Mouse (Mus musculus): Measurements from ENCODE around the gene Por. TPM values are rescaled to one million over a fixed set of nuclear protein-coding genes. Genes with fewer than 3 reads are reported as not detected.

Por gene
- polyA plus RNA-seq, 1 experiment from 2014 or later = 63.0 TPM

DNA sequence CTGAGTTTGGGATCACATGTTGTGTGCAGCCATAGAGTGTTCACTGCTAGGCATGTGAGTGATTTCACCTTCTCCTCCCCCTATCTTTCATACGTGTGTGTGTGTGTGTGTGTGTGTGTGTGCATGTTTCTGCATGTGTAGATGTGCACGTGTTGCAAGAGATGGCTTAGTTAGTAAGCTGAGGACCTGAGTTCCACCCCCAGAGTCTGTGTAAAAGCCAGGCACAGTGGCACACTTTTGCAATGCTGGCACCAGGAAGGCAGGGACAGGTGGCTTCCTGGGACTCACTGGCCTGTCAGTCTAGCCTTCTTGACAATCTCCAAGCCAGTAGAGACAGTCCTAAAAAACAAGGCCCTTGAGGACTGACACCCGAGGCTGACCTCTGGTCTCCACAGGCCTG, 95.1 kb downstream of the Por start:
- DNase-seq (ENCODE audit: low spot score) (no peak), ATAC-seq (ENCODE audit: low FRiP score) (no peak)
- no peaks in the 10 kb centered on the region for H3K36me3 ChIP-seq (ENCODE audit: control insufficient read depth, insufficient read depth, low read length)
- no peaks in the 10 kb centered on the region for H3K4me1 ChIP-seq (replicated peaks; ENCODE audit: control insufficient read depth, insufficient read depth, low read length)
- H3K27me3 ChIP-seq (ENCODE audit: control insufficient read depth, insufficient read depth, low read length) = no peaks in the 10 kb centered on the region
- WGBS = 66% methylated on average over 3 of the region's 3 CpGs
- no peak overlapping the region for H3K4me2 ChIP-seq (replicated peaks; ENCODE audit: low read depth, low read length)
- H3K4me3 ChIP-seq (ENCODE audit: low read depth, low read length) = no peak overlapping the region
- H3K27ac ChIP-seq (ENCODE audit: low read depth, low read length) = no peak overlapping the region
- H3K9ac ChIP-seq (ENCODE audit: low read depth, low read length) = no peak overlapping the region
- H3K9me3 ChIP-seq (ENCODE audit: control insufficient read depth, low read length) = no peaks in the 10 kb centered on the region

DNA sequence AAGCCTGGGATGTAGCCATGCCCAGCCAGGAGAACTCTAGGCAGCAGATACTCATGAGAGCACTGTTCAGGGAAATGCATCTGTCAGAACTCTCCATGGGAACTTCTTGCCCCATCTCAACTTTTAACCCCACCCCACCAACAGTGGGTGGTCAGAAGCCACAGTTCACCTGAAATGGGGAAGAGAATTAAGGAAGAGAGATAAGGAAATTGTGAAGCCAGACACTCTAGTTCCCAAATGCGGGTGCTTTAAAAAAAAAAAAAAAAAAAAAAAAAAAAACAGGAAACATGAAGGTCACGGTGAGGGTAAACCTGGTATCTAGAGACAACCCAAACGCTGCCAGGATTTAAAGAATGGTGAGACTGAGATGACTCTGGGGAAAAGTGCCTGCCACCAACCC, 102.7 kb downstream of the Por start:
- Histone ChIP-seq H3K27ac (ENCODE audit: low read depth, low read length) (no peak overlapping the region), H3K4me2 (replicated peaks; ENCODE audit: low read depth, low read length) (no peak overlapping the region), H3K4me3 (ENCODE audit: low read depth, low read length) (no peak overlapping the region), H3K36me3 (ENCODE audit: control insufficient read depth, insufficient read depth, low read length) (no peaks in the 10 kb centered on the region), H3K27me3 (ENCODE audit: control insufficient read depth, insufficient read depth, low read length) (no peaks in the 10 kb centered on the region), H3K4me1 (replicated peaks; ENCODE audit: control insufficient read depth, insufficient read depth, low read length) (0 out of 2 replicates have a peak, but pooled peaks cover 2% of the 10 kb centered on the region), H3K9ac (ENCODE audit: low read depth, low read length) (no peak overlapping the region), H3K9me3 (ENCODE audit: control insufficient read depth, low read length) (no peaks in the 10 kb centered on the region)
- DNase-seq (ENCODE audit: low spot score) (no peak), ATAC-seq (ENCODE audit: low FRiP score) (no peak)
- WGBS = 71% methylated on average over 3 of the region's 3 CpGs

DNA sequence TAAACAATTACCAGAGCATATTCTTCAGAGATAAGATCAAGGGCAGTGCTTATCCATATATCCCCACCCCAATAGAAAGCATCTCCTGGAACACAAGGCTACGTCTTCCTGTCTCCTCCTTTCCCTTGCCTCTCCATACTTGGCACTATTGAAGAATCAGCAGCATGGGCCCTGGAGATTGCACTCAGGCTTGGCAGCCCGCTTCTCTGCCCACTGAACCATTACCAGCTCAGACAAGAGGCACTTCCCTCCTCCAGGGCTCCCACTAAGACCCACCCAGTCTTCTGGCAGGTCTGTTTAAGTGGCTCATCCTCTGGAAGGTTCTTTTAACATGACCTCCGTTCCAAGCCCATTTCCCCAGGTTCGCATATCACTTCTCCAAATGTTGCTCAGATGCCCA, 106.7 kb downstream of the Por start:
- no peak overlapping the region for H3K27ac ChIP-seq (ENCODE audit: low read depth, low read length)
- H3K9me3 ChIP-seq (ENCODE audit: control insufficient read depth, low read length) = no peaks in the 10 kb centered on the region
- H3K4me1 ChIP-seq (replicated peaks; ENCODE audit: control insufficient read depth, insufficient read depth, low read length) = 0 out of 2 replicates have a peak, but pooled peaks cover 6% of the 10 kb centered on the region
- no peak overlapping the region for H3K4me2 ChIP-seq (replicated peaks; ENCODE audit: low read depth, low read length)
- no peak for DNase-seq (ENCODE audit: low spot score)
- no peaks in the 10 kb centered on the region for H3K27me3 ChIP-seq (ENCODE audit: control insufficient read depth, insufficient read depth, low read length)
- no peak overlapping the region for H3K9ac ChIP-seq (ENCODE audit: low read depth, low read length)
- 85% methylated on average over 4 of the region's 4 CpGs for WGBS
- no peak for ATAC-seq (ENCODE audit: low FRiP score)
- no peak overlapping the region for H3K4me3 ChIP-seq (ENCODE audit: low read depth, low read length)
- H3K36me3 ChIP-seq (ENCODE audit: control insufficient read depth, insufficient read depth, low read length) = no peaks in the 10 kb centered on the region

DNA sequence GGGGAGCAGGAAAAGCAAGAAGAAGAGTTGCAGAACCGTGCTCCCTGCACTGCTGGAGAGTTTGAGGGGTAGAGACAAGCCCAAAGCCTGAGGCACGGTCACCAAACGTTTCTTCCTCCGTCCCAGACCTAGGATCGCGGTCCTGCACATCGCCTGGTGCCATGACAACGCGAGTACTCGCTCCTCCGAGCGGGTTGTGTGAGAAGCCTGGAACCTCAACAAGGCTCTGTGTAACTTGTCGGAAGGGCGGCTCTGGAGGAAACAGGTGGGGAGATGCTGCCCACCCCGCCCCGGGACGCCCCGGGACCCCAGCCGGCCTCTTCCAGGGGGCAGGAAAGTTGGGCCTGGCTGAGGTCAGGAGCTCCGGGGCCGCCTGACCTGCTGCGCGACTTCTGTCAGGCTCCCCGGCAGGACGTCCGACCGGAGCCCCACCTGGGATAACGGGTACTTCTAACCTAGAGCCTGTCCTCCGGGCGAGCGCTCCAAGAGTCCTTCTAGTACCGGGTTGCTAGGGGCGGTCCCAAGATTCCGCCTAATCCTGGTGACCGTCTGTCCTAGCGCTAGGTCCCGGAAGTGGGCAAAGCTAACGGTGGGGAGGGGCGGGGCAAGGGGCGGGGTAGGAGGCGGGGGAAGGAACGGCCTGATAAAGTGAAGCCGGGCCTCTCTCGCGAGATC, 108.1 kb downstream of the Por start, which contains the start of gene Styxl1:
Gene Styxl1 (minus strand): TSS at position 590 of the 675 bp plus-strand sequence.
- DNase-seq (ENCODE audit: low spot score) = peak; percentile 63

DNA sequence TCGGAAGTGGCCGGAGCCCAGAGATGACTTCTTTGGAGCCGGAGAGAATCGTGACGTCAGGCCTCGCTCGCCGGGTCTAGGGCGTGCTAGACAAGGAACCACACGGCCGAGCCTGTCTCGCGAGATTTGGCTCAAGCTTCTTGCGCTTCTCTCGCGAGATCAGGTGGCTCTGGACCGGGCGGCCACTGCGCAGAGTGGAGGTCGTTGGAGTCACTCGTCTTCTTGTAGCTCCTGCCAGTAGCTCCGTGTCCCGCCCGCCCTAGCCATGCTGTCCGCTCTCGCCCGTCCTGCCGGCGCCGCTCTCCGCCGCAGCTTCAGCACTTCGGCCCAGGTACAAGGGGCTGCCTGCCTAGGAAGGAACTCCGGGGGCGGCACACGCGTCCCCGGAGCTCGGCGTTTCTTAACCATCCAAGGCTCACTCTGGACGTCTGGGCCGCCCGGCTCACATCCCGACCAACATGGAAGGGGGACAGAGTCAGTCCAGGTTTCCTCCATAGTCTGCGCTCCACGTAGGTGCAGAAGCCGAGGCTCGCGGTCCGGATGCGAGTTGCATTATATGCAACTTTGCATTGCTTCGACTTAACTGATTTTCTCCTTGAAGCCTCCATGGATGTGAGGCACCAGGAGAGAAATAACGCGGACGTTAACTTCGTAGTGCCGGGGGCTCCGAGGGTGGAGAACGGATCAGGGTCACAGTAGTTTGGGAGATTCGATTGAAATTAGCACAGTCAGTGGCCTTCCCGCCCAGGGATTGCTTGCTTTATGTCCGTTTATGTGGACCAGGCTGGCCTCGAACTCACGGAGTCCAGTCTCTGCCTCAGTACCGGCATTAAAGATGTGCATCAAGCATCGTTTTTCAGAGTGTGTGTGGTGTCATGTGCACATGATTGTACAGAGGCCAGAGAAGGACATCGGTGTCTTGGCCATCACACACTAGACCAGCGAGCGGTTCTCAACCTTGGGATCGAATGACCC, 108.9 kb downstream of the Por start, which contains the start of gene Mdh2:
Gene Mdh2 (plus strand): TSS at position 10 of the 975 bp plus-strand sequence.
- Histone ChIP-seq H3K27ac (ENCODE audit: low read depth, low read length) (peak within 1 kb of the TSS; percentile 88), H3K4me1 (replicated peaks; ENCODE audit: control insufficient read depth, insufficient read depth, low read length) (0 out of 2 replicates have a peak, but pooled peaks cover 6% of the 10 kb centered on the region), H3K9ac (ENCODE audit: low read depth, low read length) (peak within 1 kb of the TSS; percentile 92), H3K27me3 (ENCODE audit: control insufficient read depth, insufficient read depth, low read length) (no peaks in the 10 kb centered on the region), H3K4me3 (ENCODE audit: low read depth, low read length) (peak within 1 kb of the TSS; percentile 81), H3K4me2 (replicated peaks; ENCODE audit: low read depth, low read length) (peak within 1 kb of the TSS; percentile 89), H3K9me3 (ENCODE audit: control insufficient read depth, low read length) (no peaks in the 10 kb centered on the region), H3K36me3 (ENCODE audit: control insufficient read depth, insufficient read depth, low read length) (0 out of 2 replicates have a peak, but pooled peaks cover 3% of the 10 kb centered on the region)
- peak; percentile 100 for DNase-seq (ENCODE audit: low spot score)
- 1% methylated on average over 70 of the region's 70 CpGs for WGBS
- peak; percentile 99 for ATAC-seq (ENCODE audit: low FRiP score)

More for the DNA sequence above, 108.1 kb downstream of the Por start, which contains the start of gene Styxl1:
- no peaks in the 10 kb centered on the region for H3K27me3 ChIP-seq (ENCODE audit: control insufficient read depth, insufficient read depth, low read length)
- H3K36me3 ChIP-seq (ENCODE audit: control insufficient read depth, insufficient read depth, low read length) = 0 out of 2 replicates have a peak, but pooled peaks cover 3% of the 10 kb centered on the region
- peak within 1 kb of the TSS; percentile 92 for H3K9ac ChIP-seq (ENCODE audit: low read depth, low read length)
- H3K4me3 ChIP-seq (ENCODE audit: low read depth, low read length) = peak within 1 kb of the TSS; percentile 81
- peak; percentile 94 for ATAC-seq (ENCODE audit: low FRiP score)
- WGBS = under 1% methylated on average over 38 of the region's 45 CpGs
- no peaks in the 10 kb centered on the region for H3K9me3 ChIP-seq (ENCODE audit: control insufficient read depth, low read length)
- H3K4me2 ChIP-seq (replicated peaks; ENCODE audit: low read depth, low read length) = peak within 1 kb of the TSS; percentile 89
- peak within 1 kb of the TSS; percentile 88 for H3K27ac ChIP-seq (ENCODE audit: low read depth, low read length)
- 0 out of 2 replicates have a peak, but pooled peaks cover 6% of the 10 kb centered on the region for H3K4me1 ChIP-seq (replicated peaks; ENCODE audit: control insufficient read depth, insufficient read depth, low read length)

DNA sequence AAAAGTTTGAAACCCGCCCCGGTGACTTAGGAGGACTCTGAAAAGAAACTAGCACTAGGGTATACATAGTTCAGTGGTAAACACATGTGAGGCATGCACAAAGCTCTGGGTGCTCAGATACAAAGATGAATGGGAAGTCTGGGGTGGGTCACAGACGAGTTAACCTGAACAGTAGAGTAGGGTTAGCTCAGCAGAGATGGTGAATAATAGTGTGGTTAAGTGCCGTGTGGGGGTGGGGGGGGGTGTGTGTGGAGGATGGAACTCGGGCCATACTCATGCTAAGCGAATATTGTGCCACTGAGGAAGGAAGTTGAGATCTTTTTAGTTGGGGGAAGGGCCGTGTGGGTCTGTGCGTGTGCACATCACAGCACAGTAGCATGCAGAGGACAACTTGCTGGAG, 110.5 kb downstream of the Por start:
- ATAC-seq (ENCODE audit: low FRiP score) (no peak), DNase-seq (ENCODE audit: low spot score) (no peak)
- no peak overlapping the region for H3K4me3 ChIP-seq (ENCODE audit: low read depth, low read length)
- H3K27me3 ChIP-seq (ENCODE audit: control insufficient read depth, insufficient read depth, low read length) = no peaks in the 10 kb centered on the region
- H3K36me3 ChIP-seq (ENCODE audit: control insufficient read depth, insufficient read depth, low read length) = 0 out of 2 replicates have a peak, but pooled peaks cover 6% of the 10 kb centered on the region
- no peak overlapping the region for H3K27ac ChIP-seq (ENCODE audit: low read depth, low read length)
- no peak overlapping the region for H3K9ac ChIP-seq (ENCODE audit: low read depth, low read length)
- WGBS = 83% methylated on average over 8 of the region's 8 CpGs
- H3K4me2 ChIP-seq (replicated peaks; ENCODE audit: low read depth, low read length) = no peak overlapping the region
- H3K4me1 ChIP-seq (replicated peaks; ENCODE audit: control insufficient read depth, insufficient read depth, low read length) = 0 out of 2 replicates have a peak, but pooled peaks cover 6% of the 10 kb centered on the region
- H3K9me3 ChIP-seq (ENCODE audit: control insufficient read depth, low read length) = no peaks in the 10 kb centered on the region

DNA sequence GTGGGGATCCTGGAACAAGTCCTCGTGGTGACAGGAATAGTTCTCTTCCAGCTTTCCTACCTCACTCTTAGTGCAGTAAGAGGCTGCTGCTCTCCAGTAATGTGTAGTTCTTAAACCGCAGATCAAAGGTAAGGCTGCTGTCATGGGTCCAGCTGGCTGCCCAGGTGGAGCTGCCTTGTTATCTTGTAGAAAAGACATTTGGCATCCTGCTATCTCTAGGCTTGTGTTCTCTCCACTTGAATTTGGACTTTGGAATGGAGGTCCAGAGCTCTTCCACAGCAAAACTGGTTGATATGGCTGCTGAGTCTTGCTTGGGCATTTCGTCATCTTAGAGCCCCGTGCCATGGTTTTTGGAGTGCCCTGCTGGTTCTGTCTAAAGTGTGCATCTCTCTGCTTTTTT, 113.1 kb downstream of the Por start:
- peaks cover 18% of the 10 kb centered on the region for H3K36me3 ChIP-seq (ENCODE audit: control insufficient read depth, insufficient read depth, low read length)
- H3K4me1 ChIP-seq (replicated peaks; ENCODE audit: control insufficient read depth, insufficient read depth, low read length) = 0 out of 2 replicates have a peak, but pooled peaks cover 4% of the 10 kb centered on the region
- H3K4me3 ChIP-seq (ENCODE audit: low read depth, low read length) = no peak overlapping the region
- H3K27me3 ChIP-seq (ENCODE audit: control insufficient read depth, insufficient read depth, low read length) = no peaks in the 10 kb centered on the region
- DNase-seq (ENCODE audit: low spot score) = no peak
- no peak for ATAC-seq (ENCODE audit: low FRiP score)
- 92% methylated on average over 4 of the region's 4 CpGs for WGBS
- H3K9ac ChIP-seq (ENCODE audit: low read depth, low read length) = no peak overlapping the region
- no peak overlapping the region for H3K4me2 ChIP-seq (replicated peaks; ENCODE audit: low read depth, low read length)
- no peaks in the 10 kb centered on the region for H3K9me3 ChIP-seq (ENCODE audit: control insufficient read depth, low read length)
- H3K27ac ChIP-seq (ENCODE audit: low read depth, low read length) = no peak overlapping the region
